Mouse (Mus musculus): ENCODE data around the gene Tspan33.
"Not testable (repeated sequence)": the region's sequence is repeated elsewhere in the genome, so short reads cannot be mapped to it uniquely, and the experiment has no call there.

Tspan33 gene

DNA sequence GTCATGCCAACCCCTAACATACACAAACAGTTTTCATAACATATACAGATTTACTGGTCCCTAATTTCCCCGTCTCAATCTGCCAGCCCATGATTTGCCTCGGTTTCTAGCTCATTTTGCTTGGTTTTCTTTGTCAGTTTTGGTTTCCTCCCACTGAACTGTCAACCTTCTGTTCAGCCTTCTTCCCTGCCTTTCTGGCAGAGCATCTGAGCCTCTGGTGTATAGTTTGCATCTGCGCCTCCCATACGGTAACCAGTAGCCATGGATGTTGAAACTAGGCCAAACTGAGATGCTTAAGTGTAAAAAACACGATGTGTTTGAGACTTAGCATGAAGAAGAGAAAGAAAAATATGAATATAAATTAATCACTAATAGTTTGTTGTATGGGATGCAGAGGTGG, 62.0 kb downstream of the Tspan33 start:
- in situ Hi-C loops (cut with MboI): no loop called here

GRCm38 (mm10) chr6:29756476-29756875, 62.5 kb downstream of the Tspan33 start:
- in situ Hi-C loops (cut with MboI): no loop called here

DNA sequence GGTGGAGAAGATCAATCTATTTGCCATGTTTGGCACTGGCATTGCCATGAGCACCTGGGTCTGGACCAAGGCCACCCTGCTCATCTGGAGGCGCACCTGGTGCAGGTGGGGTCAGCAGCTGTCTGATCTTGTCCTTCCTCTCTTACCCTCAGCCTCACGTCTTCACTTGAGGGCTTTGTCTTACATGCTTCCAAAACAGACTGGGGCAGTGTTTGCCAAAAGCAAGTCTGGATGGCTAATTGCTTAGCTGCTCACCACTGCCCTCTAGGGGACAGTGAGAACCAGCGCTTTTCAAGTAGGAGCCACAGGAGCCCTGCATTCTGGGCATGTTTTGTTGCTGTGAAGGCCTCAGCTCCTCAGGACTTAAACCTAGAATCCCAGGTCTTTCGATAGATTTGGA, 64.4 kb downstream of the Tspan33 start:
- in situ Hi-C loops (cut with MboI): no loop called here

DNA sequence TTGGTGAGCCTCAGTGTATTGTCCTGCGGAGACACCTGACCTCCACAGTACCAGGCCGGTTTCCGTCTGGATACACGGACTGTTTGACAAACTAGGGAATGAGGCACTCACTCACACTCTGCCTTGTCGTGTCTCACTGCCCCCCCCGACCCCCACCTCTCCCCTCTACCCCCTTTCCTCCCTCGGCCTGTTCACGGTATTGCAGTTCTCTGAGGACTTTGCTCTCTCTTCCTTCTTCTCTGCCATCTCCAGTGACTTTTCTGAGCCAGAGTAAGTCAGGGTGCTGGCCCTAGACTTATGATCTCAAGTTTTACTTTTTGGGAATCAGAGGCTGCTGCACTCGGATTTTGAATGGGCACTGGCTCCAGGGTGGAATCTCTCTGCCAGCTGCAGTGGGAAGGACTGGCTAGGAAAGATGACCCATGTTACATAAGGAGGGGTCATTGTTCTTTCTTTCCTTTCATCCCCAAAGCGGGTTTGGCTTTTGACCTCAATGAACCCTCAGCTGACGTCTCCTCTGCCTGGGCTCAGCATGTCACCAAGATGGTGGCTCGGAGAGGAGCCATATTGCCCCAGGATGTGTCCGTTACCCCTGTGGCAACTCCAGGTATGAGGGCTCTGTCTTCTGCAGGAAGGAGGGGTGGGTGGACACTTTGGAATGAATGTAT, 65.1 kb downstream of the Tspan33 start:
- in situ Hi-C loops (cut with MboI): no loop called here

GRCm38 (mm10) chr6:29760397-29760796, 66.4 kb downstream of the Tspan33 start:
- in situ Hi-C loops (cut with MboI): not testable (repeated sequence)

DNA sequence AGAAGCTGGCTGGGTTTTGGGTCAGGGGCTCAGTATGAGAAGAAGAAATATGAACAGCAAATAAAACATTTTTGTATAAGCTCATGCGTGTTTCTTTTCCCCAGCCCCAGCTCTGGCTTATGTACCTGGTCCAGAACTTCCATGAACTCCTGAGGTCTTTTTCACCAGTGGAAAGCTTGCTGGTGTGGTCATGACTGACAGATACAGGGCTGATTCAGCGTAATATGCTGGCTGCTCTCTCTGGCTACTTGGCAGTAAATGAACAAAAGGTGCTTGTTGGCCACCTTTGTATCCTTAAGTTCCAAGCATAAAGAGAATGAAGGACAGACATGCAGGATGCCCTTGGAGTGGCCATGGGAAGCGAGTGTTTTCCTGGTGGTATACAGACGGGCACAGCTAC, 67.3 kb downstream of the Tspan33 start:
- in situ Hi-C loops (cut with MboI): no loop called here

GRCm38 (mm10) chr6:29762524-29762923, 68.5 kb downstream of the Tspan33 start:
- in situ Hi-C loops (cut with MboI): no loop called here

GRCm38 (mm10) chr6:29766874-29767273, 72.9 kb downstream of the Tspan33 start:
- in situ Hi-C loops (cut with MboI): no loop called here

Measured in mature B cell (primary cell).